Mouse (Mus musculus): ENCODE results near the gene Fas.

Gene Fas

GRCm38 (mm10) chr19:34289948-34290789 lies at the start of gene Fas:
Gene Fas, plus strand, starts transcription at chr19:34290666.
- DNase-seq, result peak; percentile 95

GRCm38 (mm10) chr19:34241247-34241915 lies 49.1 kb upstream of the Fas start:
- peak; percentile 72 for DNase-seq

GRCm38 (mm10) chr19:34242925-34243324 lies 47.5 kb upstream of the Fas start:
- no peak for DNase-seq

DNA sequence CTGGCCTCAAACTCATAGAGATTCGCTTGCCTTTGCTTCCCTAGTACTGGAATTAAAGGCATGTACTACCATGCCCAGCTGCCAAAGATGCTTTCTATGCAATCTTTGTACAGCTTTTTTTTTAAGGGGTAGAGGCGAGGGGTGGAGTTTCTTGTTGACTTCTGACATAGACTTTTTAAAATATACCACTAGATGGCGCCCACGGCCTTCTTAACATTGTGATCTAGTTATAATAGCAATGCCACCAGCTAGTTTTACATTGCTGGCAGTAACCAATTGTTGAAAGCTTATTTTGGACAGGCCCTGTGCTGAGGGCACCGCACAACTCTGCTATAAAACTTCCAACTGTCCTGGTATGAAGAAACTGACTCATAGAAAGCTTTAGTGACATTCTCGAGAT lies 46.4 kb upstream of the Fas start:
- peak; percentile 91 for DNase-seq

DNA sequence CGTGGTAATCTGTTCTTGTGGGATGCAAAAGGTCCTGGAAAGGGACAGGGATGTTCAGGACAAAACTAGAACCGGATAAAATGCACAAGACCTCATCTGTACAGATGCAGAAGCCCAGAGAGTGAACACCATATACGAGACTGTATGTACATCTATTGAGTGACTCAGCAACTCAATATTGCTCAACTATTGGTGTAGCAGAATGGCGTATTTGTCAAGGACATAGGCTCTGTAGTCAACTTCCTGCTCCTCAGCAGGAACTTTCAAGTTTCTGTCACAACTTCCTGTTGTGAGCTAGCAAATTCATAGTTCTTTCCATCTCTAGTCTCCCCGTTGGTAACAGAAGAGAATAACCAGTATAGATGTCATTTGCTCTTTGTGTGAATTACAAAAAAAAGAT lies 41.9 kb upstream of the Fas start:
- peak; percentile 31 for DNase-seq

GRCm38 (mm10) chr19:34250621-34251020 lies 39.8 kb upstream of the Fas start:
- no peak for DNase-seq

DNA sequence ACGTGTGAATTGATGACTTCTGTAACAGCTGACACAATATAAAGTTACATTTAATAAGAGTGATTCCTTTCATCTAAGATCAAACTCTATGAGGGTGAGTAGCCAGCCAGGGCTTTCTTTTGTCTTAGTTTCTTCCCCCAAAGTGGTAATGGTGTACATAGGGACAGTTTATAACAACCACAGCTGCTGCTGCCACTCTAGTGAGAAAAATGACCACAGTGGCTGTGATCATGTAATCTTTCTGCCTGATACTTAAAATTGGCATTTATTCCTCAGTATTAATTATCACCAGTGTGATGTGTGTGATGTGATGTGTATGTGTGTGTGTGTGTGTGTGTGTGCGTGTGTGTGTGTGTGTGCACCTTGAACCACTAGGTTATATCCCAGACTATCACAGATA lies 38.6 kb upstream of the Fas start:
- no peak for DNase-seq

DNA sequence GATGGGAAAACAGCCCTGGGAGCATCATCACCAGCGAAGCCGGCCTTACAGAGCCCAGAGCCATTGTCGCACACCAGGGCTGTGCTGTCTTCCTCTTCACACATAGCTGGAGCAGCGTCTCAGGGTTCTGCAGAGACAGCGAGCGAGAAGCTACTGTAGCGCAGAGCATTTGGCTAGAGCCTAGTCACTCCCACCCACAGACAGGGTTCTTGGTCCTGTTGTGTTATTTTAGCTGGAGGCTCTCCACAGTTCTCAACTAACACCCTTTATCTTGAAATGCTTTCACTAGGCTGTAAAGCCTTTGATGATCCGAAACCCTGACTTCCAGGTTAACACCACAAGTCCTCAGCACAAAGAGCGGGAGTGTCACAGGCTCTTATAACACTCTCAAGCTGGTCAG lies 38.0 kb upstream of the Fas start:
- no peak for DNase-seq

DNA sequence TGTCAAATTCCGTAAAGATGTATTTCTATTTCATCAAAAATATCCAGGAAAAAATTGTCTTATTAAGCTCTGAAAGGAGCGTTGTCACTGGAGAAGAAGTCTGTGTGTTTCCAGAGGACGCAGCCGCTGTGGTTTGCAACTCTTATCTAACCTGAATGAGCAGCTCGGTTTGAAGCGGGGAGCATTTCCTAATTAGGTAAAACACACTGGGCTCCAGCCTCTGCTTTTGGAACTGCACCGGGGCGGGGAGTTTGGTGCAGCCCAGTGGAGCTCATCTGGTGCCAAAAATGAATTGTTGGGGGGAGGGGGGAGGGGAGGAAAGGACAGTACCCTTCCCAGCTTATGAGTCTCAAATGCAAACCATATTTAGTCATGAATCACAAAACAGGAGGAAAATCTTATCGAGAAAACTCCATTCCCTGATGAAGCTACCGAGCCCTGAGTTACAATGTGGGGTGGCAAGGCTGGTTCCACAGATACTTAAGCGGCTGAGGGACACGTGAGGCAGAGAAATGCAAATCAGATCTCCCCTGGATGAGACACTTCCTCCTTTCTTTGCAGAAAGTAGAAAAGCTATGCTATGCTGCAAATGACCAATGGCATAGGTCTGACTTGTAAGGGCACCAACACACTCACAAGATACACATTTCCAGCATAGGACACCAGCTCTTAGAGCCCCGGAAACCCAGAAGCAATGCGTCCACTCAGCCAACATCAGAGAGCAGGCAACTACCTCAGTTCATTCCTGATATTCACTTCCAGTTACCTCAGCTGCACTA lies 36.2 kb upstream of the Fas start:
- peak; percentile 53 for DNase-seq

- DNase-seq, result no peak
Measured at GRCm38 (mm10) chr19:34254880-34255681, 35.4 kb upstream of the Fas start, which contains the start of gene Acta2. Gene Acta2, minus strand, starts transcription at chr19:34255590.

DNA sequence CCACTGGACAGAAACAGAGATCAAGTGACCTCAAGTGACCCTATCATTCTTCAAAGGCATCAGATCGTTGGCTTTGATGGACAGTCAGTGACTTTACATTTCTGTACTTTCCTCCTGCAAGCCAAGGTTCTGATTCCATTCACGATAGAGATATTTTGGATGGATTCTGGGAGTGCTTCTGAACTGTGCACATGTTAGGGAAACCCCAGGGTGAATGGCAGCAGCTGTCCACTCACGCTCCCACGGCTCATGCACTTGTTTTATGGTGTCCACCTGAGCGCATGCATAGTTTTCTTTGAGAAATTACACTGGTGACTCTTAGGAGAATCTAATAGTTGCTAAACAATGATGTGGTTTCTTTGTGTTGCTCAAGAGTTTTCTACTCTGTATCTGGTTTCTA lies 34.3 kb upstream of the Fas start:
- DNase-seq, result no peak

DNA sequence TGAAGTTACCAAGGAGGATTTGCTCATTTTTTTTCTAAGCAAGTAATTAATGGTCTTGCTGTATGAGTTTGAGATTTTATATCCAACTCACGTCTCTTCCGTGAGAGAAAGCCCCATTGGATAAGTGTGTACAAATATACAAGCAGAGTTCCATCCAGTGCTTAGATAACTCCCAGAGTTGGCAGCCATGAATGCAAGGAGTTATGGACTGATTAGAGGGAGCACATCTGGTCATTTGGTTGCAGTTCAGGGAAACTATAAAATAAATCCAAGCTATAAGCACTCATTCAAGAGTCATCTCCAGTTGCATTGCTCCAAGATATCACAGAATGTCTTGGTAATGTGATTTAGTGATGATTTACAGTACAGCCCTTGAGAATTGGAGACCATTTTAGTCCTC lies 33.5 kb upstream of the Fas start:
- no peak for DNase-seq

- peak; percentile 74 for DNase-seq
Measured at GRCm38 (mm10) chr19:34262273-34262974, 28.0 kb upstream of the Fas start.

- peak; percentile 48 for DNase-seq
Measured at GRCm38 (mm10) chr19:34265604-34266193, 24.8 kb upstream of the Fas start.

GRCm38 (mm10) chr19:34268991-34269390 lies 21.5 kb upstream of the Fas start:
- no peak for DNase-seq

GRCm38 (mm10) chr19:34270106-34270726 lies 20.2 kb upstream of the Fas start:
- DNase-seq, result peak; percentile 80

DNA sequence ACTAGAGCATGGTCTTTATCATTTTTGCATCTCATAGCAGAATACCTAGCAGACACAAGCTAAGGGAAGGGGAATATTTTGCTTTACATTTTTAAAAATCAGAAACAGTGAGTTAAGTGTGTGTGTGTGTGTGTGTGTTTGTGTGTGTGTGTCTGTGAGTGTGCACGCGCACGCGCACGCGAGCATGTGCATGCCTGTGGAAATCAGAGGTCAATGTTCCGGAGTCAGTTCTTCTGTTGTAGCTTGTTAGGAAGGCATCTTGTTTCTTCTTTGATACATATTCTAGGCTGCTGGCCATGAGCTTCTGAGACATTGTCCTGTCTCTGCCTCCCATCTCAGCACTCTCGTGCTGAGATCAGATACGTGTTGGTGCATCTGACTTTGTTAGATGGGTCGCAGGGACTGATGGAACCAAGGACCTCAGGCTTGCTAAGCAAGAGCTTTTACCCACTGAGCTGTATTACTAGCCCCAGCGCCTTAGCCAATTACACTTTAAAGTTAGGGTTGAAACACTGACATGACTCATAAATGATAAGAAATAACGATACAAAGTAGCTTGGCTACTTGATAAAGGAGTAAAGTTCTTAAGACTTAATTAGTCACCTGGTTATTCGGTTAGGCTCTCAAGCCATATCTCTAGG lies 19.5 kb upstream of the Fas start:
- no peak for DNase-seq

DNA sequence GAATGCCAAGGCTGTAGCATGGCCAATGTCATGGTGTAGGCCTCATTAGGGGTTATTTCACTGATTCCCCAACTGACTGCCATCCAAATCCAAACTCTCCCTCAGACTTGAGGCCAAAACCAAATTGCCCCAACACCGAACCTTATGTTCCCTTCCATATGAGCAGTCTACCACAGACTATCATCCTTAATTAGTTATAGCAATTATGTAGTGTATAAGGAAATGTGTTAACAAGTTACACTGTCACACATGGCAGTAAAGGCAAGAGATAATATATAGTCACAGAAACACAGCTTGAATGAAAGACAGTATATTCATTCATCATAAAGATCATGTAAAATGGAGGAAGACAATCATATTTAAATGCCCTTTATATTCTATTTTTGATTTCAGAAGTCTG lies 17.4 kb upstream of the Fas start:
- no peak for DNase-seq

- DNase-seq, result peak; percentile 61
Measured at GRCm38 (mm10) chr19:34278078-34278477, 12.4 kb upstream of the Fas start.

- peak; percentile 70 for DNase-seq
Measured at GRCm38 (mm10) chr19:34283614-34284013, 6.9 kb upstream of the Fas start.

GRCm38 (mm10) chr19:34284383-34284782 lies 6.1 kb upstream of the Fas start:
- peak; percentile 56 for DNase-seq
